Mouse (Mus musculus) intestine, postnatal 0 days (tissue): ENCODE measurements around the gene Slc34a2. TPM values are rescaled to one million over a fixed set of nuclear protein-coding genes. Genes with fewer than 3 reads are reported as not detected.
A peak's percentile ranks its signal among the peaks of the same experiment; 100 is the strongest.

Source experiments
- ATAC-seq: fragments of 200-750 bp; cut with Nextera tagmentation; 2 replicates; pipeline ENCODE4 v1.8.0; 2017; ENCODE audit warnings: mild to moderate bottlenecking, moderate TSS enrichment, moderate library complexity
- H3K27ac ChIP-seq: fragments of 300-500 bp; sonication (generic); 2 replicates; pipeline ENCODE4 v1.5.1; 2014; ENCODE audit warnings: mild to moderate bottlenecking, low read depth, low read length, moderate library complexity
- H3K27me3 ChIP-seq: fragments of 300-500 bp; sonication (generic); replicated peaks from 2 replicates; pipeline ENCODE4 v1.6.1; 2014; ENCODE audit warnings: low read length, mixed read lengths; ENCODE audit not compliant: control insufficient read depth, insufficient read depth
- H3K36me3 ChIP-seq: fragments of 300-500 bp; sonication (generic); 2 replicates; pipeline ENCODE4 v1.6.1; 2014; ENCODE audit warnings: mild to moderate bottlenecking, moderate library complexity; ENCODE audit not compliant: control insufficient read depth, insufficient read depth
- H3K4me1 ChIP-seq: fragments of 300-500 bp; sonication (generic); replicated peaks from 2 replicates; pipeline ENCODE4 v1.6.1; 2014; ENCODE audit warnings: antibody characterized with exemption, low read length, mixed read lengths; ENCODE audit not compliant: control insufficient read depth, insufficient read depth
- H3K4me2 ChIP-seq: fragments of 300-500 bp; sonication (generic); replicated peaks from 2 replicates; pipeline ENCODE4 v1.6.1; 2014; ENCODE audit warnings: low read depth, mild to moderate bottlenecking, moderate library complexity
- H3K4me3 ChIP-seq: fragments of 300-500 bp; sonication (generic); 2 replicates; pipeline ENCODE4 v1.5.1; 2014; ENCODE audit warnings: low read depth, low read length
- H3K9ac ChIP-seq: fragments of 300-500 bp; sonication (generic); 2 replicates; pipeline ENCODE4 v1.6.1; 2014; ENCODE audit warnings: mild to moderate bottlenecking, low read depth, low read length
- H3K9me3 ChIP-seq: fragments of 300-500 bp; sonication (generic); 2 replicates; pipeline ENCODE4 v1.6.1; 2016; ENCODE audit warnings: mixed run types; ENCODE audit not compliant: control insufficient read depth
- CTCF ChIP-seq: sonication (generic); IDR thresholded peaks from 2 replicates; pipeline ENCODE4 v1.5.1; 2016; ENCODE audit warnings: low read depth, mild to moderate bottlenecking, control low read depth, antibody characterized with exemption, moderate library complexity
- WGBS: fragments of 180-500 bp; shearing (Covaris S2); extraction: QIAGEN DNeasy Blood & Tissue Kit; methylation state at CpG from one replicate; pipeline ENCODE4 v1.1.7; 2014; 5-methylcytosine and 5-hydroxymethylcytosine counted together
- polyA plus RNA-seq: library from polyadenylated mRNA; unstranded; fragments of >200 nt; fragmentation: Nextera tagmentation; extraction: Ambion mirVana; gene quantifications from 2 replicates; pipeline ENCODE4 v1.2.1, GENCODE M21; 2015

Slc34a2 gene
- polyA plus RNA-seq, 1 experiment from 2014 or later: 132 TPM

DNA sequence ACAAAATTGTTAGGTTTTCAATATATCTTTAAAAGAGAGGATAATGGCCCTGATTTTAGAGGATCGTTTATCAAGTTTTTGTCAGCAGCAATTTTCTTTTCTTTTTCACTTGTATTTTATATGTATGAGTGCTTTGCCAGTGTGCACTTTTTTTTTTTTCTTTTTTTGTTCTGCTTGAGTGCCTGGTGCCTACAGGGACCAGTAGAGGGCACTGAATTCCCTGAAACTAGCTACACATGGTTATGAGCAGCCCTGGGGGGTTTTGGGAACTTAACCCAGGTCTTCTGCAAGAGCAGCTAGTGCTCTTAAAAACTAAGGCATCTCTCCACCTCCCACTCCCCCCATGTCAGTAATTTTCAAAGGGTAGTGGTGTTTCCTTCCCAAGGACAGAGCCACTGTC, 70.8 kb downstream of the Slc34a2 start:
- H3K4me1 ChIP-seq: peaks cover 5% of the 10 kb centered on the region
- peak; percentile 55 for TF ChIP-seq CTCF
- H3K4me2 ChIP-seq: no peak overlapping the region
- no peak for ATAC-seq
- no peaks in the 10 kb centered on the region for H3K27me3 ChIP-seq
- H3K4me3 ChIP-seq: no peak overlapping the region
- no peak overlapping the region for H3K9ac ChIP-seq
- H3K9me3 ChIP-seq: no peaks in the 10 kb centered on the region
- WGBS: 89% methylated on average over 1 of the region's 1 CpGs
- peak overlapping the region; percentile 85 for H3K27ac ChIP-seq
- 0 out of 2 replicates have a peak, but pooled peaks cover 6% of the 10 kb centered on the region for H3K36me3 ChIP-seq

DNA sequence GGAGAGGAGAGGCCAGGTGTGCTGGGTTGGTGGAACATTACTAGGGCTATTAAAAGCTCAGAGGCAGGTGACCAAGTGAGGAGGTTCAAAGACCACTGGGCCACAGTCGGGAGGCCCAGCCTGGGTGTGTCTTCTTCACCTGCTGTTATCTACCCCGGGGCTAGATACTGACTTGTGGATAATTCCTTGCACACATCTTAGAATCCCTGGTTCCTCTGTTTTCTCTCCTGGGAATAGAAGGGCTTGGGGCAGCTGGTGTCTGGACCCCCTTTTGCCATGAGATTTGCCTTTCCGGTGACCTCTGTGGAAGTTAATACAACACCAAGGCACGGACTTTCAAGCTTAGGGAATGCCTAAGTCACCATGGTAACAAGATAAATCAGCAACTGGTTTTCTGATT, 72.3 kb downstream of the Slc34a2 start:
- no peak for TF ChIP-seq CTCF
- Histone ChIP-seq H3K36me3 (0 out of 2 replicates have a peak, but pooled peaks cover 6% of the 10 kb centered on the region), H3K27me3 (no peaks in the 10 kb centered on the region), H3K27ac (peak overlapping the region; percentile 85), H3K4me2 (peak overlapping the region; percentile 10; the same call in 1 of the 2 replicates), H3K9ac (no peak overlapping the region), H3K4me1 (peaks cover 5% of the 10 kb centered on the region), H3K4me3 (no peak overlapping the region), H3K9me3 (no peaks in the 10 kb centered on the region)
- ATAC-seq: peak; percentile 93
- WGBS: 45% methylated on average over 4 of the region's 4 CpGs

DNA sequence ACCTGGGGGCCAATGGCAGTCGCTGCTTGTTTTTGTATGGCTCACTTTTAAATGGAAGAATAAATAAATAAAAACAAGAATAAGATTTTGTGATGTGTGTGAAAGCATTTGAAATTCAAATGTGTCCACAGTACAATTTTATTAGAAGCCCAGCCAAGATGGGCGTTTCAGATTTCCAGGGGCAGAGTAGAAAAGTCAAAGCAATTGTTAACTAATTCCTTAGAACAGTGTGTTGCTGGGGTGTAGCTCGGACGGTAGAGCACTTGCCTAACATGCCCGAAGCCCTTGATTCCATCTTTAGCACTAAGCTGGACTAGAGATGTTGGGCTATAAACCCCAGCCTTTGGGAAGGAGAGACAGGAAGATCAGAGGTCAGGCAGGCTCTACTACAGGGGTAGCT, 73.2 kb downstream of the Slc34a2 start:
- Histone ChIP-seq H3K9ac (no peak overlapping the region), H3K4me3 (no peak overlapping the region), H3K9me3 (no peaks in the 10 kb centered on the region), H3K36me3 (0 out of 2 replicates have a peak, but pooled peaks cover 8% of the 10 kb centered on the region), H3K4me2 (no peak overlapping the region), H3K27me3 (no peaks in the 10 kb centered on the region), H3K4me1 (peaks cover 5% of the 10 kb centered on the region), H3K27ac (peak overlapping the region; percentile 85)
- ATAC-seq: no peak
- WGBS: 49% methylated on average over 5 of the region's 5 CpGs
- TF ChIP-seq CTCF: no peak

DNA sequence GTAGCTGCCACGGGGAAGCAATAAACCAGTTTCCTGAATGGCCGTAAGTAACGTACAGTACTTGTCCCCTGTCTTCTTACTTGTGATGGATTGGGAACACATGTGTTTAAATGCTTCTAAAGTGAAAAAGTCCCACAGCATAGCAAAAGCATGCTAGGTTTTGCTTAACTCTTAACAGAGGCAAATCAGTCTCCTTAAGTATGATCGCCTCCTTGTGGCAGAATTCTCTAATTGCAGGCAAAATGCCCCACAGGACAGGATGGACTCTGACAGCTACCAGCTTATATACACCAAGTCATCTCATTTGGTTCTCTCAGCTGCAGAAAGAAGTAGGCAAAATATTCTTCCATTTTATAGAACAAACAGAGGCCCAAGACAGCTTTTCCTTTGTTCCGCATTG, 75.1 kb downstream of the Slc34a2 start:
- peaks cover 5% of the 10 kb centered on the region for H3K4me1 ChIP-seq

DNA sequence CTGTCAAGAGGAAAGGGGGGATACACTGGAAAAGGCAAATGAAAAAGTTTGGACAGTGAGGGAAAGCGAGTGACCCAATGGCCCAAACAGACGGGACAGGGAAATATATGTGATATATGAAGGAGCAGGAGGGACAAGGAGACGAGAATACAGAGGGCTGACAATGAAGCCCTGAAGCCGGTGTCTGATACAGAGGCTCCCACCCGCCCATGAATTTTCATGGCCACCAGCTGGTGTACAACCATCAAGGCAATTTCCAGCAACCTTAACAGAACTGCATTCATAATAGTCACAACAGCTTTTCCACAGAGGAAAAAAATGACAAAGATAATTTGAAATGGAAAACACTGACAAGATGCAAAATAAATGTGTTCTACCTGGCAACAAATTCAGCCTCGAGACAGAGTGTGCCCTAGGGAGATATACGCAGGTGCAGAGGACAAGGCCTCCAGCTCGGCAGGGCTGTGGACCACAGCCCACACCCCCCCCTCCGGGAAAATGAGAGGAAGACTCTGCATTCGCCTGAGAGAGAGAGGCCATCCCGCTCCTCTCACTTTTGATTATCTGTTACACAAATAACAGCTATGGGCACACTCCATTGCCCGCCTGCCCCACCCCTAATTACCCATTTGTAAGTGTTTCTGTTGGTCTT, 76.9 kb downstream of the Slc34a2 start:
- TF ChIP-seq CTCF: no peak
- peaks cover 13% of the 10 kb centered on the region; the same call in 1 of the 2 replicates for H3K36me3 ChIP-seq
- no peak overlapping the region for H3K9ac ChIP-seq
- no peaks in the 10 kb centered on the region for H3K9me3 ChIP-seq
- H3K4me2 ChIP-seq: no peak overlapping the region
- H3K27ac ChIP-seq: no peak overlapping the region
- H3K4me3 ChIP-seq: no peak overlapping the region
- no peaks in the 10 kb centered on the region for H3K27me3 ChIP-seq
- WGBS: 68% methylated on average over 12 of the region's 12 CpGs
- H3K4me1 ChIP-seq: peaks cover 5% of the 10 kb centered on the region; the same call in 1 of the 2 replicates
- ATAC-seq: no peak

More for the DNA sequence above, 75.1 kb downstream of the Slc34a2 start:
- Histone ChIP-seq H3K9me3 (no peaks in the 10 kb centered on the region), H3K36me3 (peaks cover 13% of the 10 kb centered on the region; the same call in 1 of the 2 replicates), H3K9ac (no peak overlapping the region), H3K4me2 (no peak overlapping the region), H3K27ac (no peak overlapping the region), H3K27me3 (no peaks in the 10 kb centered on the region), H3K4me3 (no peak overlapping the region)
- no peak for ATAC-seq
- TF ChIP-seq CTCF: peak; percentile 59
- 85% methylated on average over 5 of the region's 5 CpGs for WGBS

DNA sequence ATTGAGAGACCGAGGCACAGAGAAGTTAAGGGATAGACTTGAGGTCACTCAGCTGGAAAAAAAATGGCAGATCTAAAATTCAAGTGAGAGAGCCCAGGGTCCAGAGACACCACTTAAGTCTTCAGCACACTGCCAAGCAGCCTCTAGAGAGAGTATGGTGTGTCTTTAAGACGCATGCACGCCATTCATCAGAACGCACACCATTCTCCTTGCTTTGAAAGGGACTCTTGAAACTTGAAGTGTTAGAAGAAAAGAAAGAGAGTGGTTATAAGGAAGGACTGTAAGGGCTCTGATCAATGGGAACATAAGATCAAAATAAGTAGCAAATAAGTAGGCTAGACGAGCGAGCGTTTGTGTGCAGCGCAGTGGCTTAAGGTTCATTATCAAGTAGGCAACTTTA, 80.3 kb downstream of the Slc34a2 start:
- Histone ChIP-seq H3K9ac (no peak overlapping the region), H3K9me3 (no peaks in the 10 kb centered on the region), H3K27ac (no peak overlapping the region), H3K36me3 (peaks cover 11% of the 10 kb centered on the region; the same call in 1 of the 2 replicates), H3K4me1 (no peaks in the 10 kb centered on the region; the same call in 1 of the 2 replicates), H3K4me2 (no peak overlapping the region), H3K4me3 (no peak overlapping the region), H3K27me3 (no peaks in the 10 kb centered on the region)
- no peak for ATAC-seq
- 93% methylated on average over 8 of the region's 8 CpGs for WGBS
- TF ChIP-seq CTCF: no peak
